Mouse (Mus musculus) adrenal gland, adult 18-20 months (tissue): ENCODE data around the gene Mcm2. TPM values are rescaled to one million over a fixed set of nuclear protein-coding genes. Genes with fewer than 3 reads are reported as not detected.

ENCODE experiments used
- total RNA-seq, 2 experiments: library from RNA; stranded (reverse); gene quantifications; 1 replicate in 1 of 2; 2 replicates in 1 of 2; pipeline ENCODE4 v1.2.3; 2021

Mcm2 gene
- total RNA-seq, 2 experiments from 2014 or later: 23.7 to 26.9 TPM

Other genes with a start within 250 kb of the Mcm2 start
- 100 to 1,000 TPM; 197 to 247 TPM for gene Mgll, start 174.4 kb downstream of the Mcm2 start, total RNA-seq
- gene Abtb1, start 56.8 kb downstream of the Mcm2 start, total RNA-seq: 10 to 100 TPM; 17.1 to 25.0 TPM
- 10 to 100 TPM; 41.2 to 69.3 TPM for gene Podxl2, start 23.7 kb downstream of the Mcm2 start, total RNA-seq
- 100 to 1,000 TPM; 103 to 106 TPM for gene Tpra1, start 3.5 kb upstream of the Mcm2 start, total RNA-seq